Mouse (Mus musculus) Patski (cell line): ENCODE measurements around the gene Syne3. TPM values are rescaled to one million over a fixed set of nuclear protein-coding genes. Genes with fewer than 3 reads are reported as not detected.

Experiments
- ATAC-seq: fragments of 100-300 bp; one replicate; pipeline ENCODE4 v1.8.0; 2021
- CTCF ChIA-PET: fragments of 350-600 bp; sonication (Branson Sonifier 250); formaldehyde crosslinking; loops from one replicate; lab custom pipeline; 2022; ENCODE audit warnings: inconsistent platforms; lab: Charles Lee
- POLR2A ChIA-PET: fragments of 350-600 bp; sonication (Branson Sonifier 250); formaldehyde crosslinking; loops from one replicate; lab custom pipeline; 2022; ENCODE audit warnings: antibody characterized with exemption, inconsistent platforms; lab: Charles Lee
- DNase-seq: peaks from one replicate; pipeline ENCODE4 v3.0.0-alpha.2; 2011; ENCODE audit warnings: low read depth, low spot score
- H3K27me3 ChIP-seq: fragments of 371-371 bp; one replicate; pipeline ENCODE4 v1.5.1; 2021
- CTCF ChIP-seq: fragments of 100-300 bp; IDR thresholded peaks from one replicate; pipeline ENCODE4 v1.5.1; 2021
- in situ Hi-C: fragments of 300-500 bp; cut with MboI; formaldehyde crosslinking; loops from 3 replicates; pipeline ENCODE4 v1.11.1; 2018; ENCODE audit warnings: low pct_unique_long_range_greater_than_20kb, mixed read lengths
- polyA plus RNA-seq: library from polyadenylated mRNA; unstranded; gene quantifications from one replicate; pipeline ENCODE4 v1.2.3, GENCODE M21; 2021

Gene Syne3
- polyA plus RNA-seq, 1 experiment from 2014 or later, result 14.2 TPM

DNA sequence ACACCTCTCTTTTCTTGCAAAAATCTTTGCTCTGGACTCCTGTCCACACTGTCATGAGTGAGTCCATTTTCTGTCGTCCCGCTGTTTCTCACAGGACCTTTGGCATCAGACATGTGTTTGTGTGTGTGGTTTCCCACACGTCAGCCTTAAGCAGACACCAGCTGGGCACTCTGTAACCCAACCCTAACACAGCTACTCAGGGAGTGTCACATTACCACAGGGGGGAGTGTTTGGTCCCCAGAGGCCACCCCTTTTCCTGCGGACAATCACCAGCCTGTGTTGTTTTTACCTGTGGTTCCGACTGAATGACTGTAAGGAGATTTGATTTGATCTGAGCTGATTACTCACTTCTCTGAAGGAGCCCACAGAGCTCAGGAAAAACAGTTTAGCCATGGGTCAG, 105.5 kb downstream of the Syne3 start:
- no peaks in the 10 kb centered on the region for H3K27me3 ChIP-seq
- DNase-seq, result no peak
- ATAC-seq, result no peak
- ChIA-PET CTCF (no interaction called here), POLR2A (no interaction called here)
- TF ChIP-seq CTCF, result no peak
- in situ Hi-C loops, result loop anchor here (25.0 kb wide), 2 partner anchors 842 to 1217 kb away; partner anchors contain the start of genes Serpina16 and Serpina1f

DNA sequence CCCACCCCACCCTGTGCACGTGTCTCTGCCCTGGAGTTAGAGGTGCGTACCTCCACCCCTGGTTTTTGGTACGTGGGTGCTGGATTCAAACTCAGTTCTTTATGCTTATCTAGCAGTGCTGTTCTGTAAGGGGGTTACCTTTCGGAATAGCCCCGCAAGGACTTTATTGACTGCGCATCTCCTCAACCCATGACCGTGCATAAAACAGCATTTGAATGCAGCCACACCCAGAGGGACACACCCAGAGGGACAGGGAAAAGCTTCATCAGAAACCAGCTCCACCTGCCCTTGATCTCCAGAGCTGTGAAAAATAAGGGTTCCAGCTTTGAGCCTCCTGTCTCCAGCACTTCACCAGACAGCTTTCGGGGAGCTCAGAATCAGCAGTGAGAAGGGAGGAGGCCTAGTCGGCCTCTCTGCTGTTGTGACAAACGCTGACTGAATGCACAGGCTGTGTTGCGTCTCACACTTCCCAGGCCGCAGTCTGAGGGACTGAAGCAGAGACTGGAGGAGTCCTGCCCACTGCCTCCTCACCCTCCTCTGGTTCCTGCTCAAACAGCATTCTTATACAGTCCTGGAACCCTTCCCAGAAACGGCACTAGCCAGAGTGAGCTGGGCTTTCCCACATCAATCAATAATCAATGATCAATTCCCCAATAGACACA, 107.1 kb downstream of the Syne3 start:
- POLR2A ChIA-PET, result interaction anchor here (0.6 kb wide), 1 partner anchor 137 kb away, joined by 3 read pairs; no protein-coding TSS in a partner anchor
- DNase-seq, result no peak
- CTCF ChIA-PET, result no interaction called here
- TF ChIP-seq CTCF, result no peak
- in situ Hi-C loops, result loop anchor here (25.0 kb wide), 2 partner anchors 840 to 1215 kb away; partner anchors contain the start of genes Serpina16 and Serpina1f
- H3K27me3 ChIP-seq, result no peaks in the 10 kb centered on the region
- no peak for ATAC-seq

DNA sequence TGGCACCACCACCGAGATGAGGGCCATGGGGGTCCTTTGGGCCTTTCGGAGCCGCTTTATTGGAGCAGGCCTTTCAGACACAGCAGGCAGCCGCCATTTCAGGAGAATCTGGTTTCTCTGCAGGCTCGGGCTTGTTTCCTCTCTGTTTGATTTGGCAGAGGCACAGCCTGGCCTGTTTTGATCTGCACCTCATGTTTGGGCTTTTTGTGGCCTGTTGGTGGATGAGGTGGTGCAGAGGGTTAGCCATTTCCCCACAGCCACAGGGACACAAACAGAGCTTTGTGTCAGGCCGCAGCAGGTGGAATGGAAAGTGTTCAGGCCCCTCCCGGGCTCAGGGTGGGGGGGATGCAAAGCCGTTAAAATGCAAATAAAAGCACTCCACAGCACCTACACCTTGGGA, 108.3 kb downstream of the Syne3 start:
- in situ Hi-C loops, result loop anchor here (25.0 kb wide), 2 partner anchors 839 to 1214 kb away; partner anchors contain the start of genes Serpina16 and Serpina1f
- ChIA-PET POLR2A (no interaction called here), CTCF (interaction anchor here (0.9 to 3.7 kb wide), 2 partner anchors 9 to 38 kb away, joined by 3 to 14 read pairs; no protein-coding TSS in a partner anchor)
- no peak for TF ChIP-seq CTCF
- ATAC-seq (no peak), DNase-seq (no peak)
- H3K27me3 ChIP-seq, result no peaks in the 10 kb centered on the region

DNA sequence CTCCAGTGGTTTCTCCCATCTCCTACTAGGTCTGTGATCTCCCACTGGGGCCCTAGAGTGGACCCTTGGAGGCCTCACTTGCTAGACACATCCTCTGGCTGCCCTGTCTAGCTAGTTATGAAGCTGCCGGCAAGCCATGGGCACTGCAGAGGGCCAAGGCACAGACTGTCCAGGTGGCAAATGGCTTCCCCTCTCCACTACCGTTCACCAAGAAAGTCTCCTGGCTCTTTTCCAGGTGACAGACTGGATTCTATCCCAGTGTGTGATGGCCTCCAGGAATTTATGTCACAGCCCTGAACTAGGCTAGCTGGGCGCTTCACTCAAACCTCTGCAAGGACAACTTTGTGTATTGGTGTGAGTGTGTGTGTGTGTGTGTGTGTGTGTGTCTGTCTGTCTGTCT, 109.8 kb downstream of the Syne3 start:
- ChIA-PET CTCF (interaction anchor here (0.9 to 3.7 kb wide), 2 partner anchors 40 to 97 kb away, joined by 3 to 14 read pairs; no protein-coding TSS in a partner anchor), POLR2A (interaction anchor here (0.7 kb wide), 1 partner anchor 107 kb away, joined by 3 read pairs; no protein-coding TSS in a partner anchor)
- DNase-seq (no peak), ATAC-seq (no peak)
- in situ Hi-C loops, result loop anchor here (25.0 kb wide), 2 partner anchors 838 to 1213 kb away; partner anchors contain the start of genes Serpina16 and Serpina1f
- TF ChIP-seq CTCF, result no peak
- no peaks in the 10 kb centered on the region for H3K27me3 ChIP-seq

DNA sequence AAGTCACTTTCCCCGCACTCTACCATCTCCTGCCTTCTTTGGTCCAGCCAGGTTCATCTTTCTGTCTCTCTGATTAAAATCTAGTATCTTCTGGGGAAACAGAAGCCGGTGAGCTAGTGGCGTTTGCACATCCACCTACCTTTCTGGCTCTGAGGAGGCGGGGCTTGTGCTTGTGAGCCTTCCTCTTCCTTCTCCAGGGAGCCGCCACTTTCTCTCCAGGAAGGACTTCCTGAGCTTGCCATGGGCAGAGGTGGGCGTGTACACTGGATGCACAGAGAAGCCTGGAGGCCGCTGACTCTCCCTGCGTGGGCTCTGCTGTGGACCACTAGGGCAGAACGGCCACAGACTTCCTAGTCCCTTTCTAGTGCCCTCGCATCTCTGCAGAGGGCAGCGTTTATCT, 110.4 kb downstream of the Syne3 start:
- no peak for DNase-seq
- no peak for ATAC-seq
- CTCF ChIA-PET, result interaction anchor here (0.9 to 3.7 kb wide), 2 partner anchors 40 to 96 kb away, joined by 3 to 14 read pairs; no protein-coding TSS in a partner anchor
- TF ChIP-seq CTCF, result no peak
- POLR2A ChIA-PET, result interaction anchor here (1.7 kb wide), 1 partner anchor 36 kb away, joined by 4 read pairs; no protein-coding TSS in a partner anchor
- no peaks in the 10 kb centered on the region for H3K27me3 ChIP-seq
- in situ Hi-C loops, result no loop called here

DNA sequence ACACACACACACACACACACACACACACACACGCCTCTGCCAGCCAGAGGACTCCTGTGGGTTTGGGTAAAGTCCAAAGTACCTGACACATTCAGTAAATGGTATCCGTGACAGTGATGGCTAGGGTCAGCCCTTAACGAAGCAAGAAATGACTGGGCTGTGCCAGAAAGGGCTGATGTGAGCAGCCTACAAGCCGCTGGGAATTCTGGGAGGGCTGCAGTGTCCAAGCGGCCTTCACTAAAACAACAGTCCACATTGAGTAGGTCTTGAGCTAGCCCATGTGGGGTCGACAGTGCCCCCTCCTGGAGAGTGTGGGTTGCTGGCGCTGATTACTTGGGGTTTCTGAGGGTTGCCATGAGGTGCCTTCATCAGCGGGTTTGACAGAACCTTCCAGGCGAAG, 110.9 kb downstream of the Syne3 start:
- DNase-seq, result no peak
- POLR2A ChIA-PET, result interaction anchor here (1.7 kb wide), 1 partner anchor 35 kb away, joined by 4 read pairs; no protein-coding TSS in a partner anchor

DNA sequence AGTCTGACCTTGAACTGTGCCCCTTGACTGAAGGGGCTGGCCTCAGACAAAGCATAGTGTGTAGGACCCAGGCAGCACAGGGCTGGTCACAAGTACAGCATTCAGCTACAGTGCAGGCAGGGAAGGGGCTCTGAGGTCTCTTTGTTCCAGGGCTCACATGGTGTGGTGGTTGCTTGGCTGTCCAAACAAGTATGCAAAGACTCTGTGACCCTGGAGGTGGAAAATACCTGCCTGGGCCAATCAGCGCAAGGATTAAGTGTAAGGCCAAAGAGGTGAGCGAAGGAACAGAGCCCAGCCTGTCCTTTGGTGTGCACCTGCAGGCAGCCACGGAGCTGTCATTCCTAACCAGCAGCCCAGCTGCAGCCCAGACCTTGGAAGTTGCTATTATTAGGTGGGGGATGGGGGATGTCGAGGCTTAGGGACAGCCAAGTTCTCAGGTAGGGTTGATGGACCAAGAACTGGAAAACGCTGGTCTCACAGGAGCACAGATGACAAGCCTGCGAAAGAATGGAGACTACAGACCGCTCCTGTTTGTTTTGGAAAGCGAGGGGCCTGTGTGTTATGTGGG, 112.5 kb downstream of the Syne3 start:
- peak; percentile 93 for DNase-seq
- ATAC-seq, result peak; percentile 72
- H3K27me3 ChIP-seq, result no peaks in the 10 kb centered on the region
- in situ Hi-C loops, result no loop called here
- ChIA-PET CTCF (interaction anchor here (1.1 kb wide), 1 partner anchor 56 kb away, joined by 3 read pairs; no protein-coding TSS in a partner anchor), POLR2A (interaction anchor here (0.6 to 2.4 kb wide), 2 partner anchors 16 to 33 kb away, joined by 3 to 18 read pairs; partner anchors contain the start of gene Clmn)
- no peak for TF ChIP-seq CTCF

More for the DNA sequence above, 110.9 kb downstream of the Syne3 start:
- in situ Hi-C loops, result no loop called here
- no peaks in the 10 kb centered on the region for H3K27me3 ChIP-seq
- CTCF ChIA-PET, result interaction anchor here (3.7 kb wide), 1 partner anchor 41 kb away, joined by 14 read pairs; no protein-coding TSS in a partner anchor
- no peak for TF ChIP-seq CTCF
- ATAC-seq, result no peak

DNA sequence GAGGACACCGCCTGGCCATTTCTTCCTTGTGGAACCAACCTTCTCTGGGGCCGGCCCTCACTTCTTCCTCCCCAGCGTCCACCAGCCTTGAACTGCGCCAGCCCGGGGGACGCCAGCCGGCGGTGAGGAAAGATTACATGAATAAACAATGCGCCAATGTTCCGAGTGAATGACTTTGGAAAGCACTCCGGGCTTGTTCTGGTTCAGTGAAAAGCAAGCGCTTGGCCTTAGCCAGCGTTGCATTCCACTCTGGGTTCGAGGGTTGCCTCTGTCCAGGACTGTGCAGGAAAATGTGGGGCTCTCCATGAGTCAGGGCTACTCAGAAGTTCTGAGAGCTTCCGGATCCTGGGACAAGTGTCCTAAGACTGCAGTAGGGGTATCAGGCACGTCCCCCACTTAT, 113.0 kb downstream of the Syne3 start:
- no peaks in the 10 kb centered on the region for H3K27me3 ChIP-seq
- in situ Hi-C loops, result no loop called here
- no peak for TF ChIP-seq CTCF
- ATAC-seq (peak; percentile 88), DNase-seq (peak; percentile 91)
- POLR2A ChIA-PET, result interaction anchor here (0.6 to 2.4 kb wide), 2 partner anchors 17 to 33 kb away, joined by 3 to 18 read pairs; partner anchors contain the start of gene Clmn
- CTCF ChIA-PET, result interaction anchor here (1.1 kb wide), 1 partner anchor 57 kb away, joined by 3 read pairs; no protein-coding TSS in a partner anchor

DNA sequence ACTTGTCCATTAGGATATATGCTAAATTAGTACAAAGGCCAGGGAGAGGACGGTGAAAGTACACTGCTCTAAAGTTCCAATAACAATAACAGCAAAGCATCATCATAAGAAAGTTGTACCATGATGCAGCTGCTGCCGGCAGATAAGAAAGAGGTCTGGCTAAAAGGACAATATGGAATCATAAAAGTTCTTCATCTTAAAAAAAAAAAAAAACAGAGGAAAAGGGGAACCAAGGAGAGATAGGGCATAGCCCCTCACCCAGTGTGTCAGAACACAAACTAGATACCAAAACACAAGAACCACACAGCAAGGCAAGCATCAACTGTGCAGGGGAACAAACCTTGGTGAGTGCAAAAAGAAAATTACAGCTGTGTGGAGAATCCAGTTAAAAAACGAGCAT, 117.4 kb downstream of the Syne3 start:
- ChIA-PET CTCF (no interaction called here), POLR2A (no interaction called here)
- H3K27me3 ChIP-seq, result no peaks in the 10 kb centered on the region
- no peak for TF ChIP-seq CTCF
- DNase-seq, result no peak
- in situ Hi-C loops, result no loop called here
- no peak for ATAC-seq

DNA sequence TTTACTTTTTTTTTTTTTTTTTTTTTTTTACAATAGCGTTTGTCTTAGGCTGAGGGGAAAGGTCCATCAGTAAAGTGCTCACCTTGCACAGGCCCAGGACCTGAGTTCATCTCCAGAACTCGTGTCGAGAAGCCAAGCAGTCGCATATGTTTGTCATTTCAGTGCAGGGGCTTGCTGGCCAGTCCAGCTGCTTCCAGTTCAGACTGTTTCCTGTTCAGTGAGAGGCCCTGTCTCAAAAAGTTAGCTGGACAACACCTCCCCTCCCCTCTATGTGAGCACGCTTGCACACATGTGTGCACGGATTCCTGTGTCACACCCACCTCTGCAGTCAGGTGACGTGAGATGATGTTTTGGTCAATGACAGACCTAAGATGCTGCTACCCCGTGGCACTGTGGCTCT, 119.5 kb downstream of the Syne3 start:
- ATAC-seq (no peak), DNase-seq (no peak)
- CTCF ChIA-PET, result no interaction called here
- TF ChIP-seq CTCF, result no peak
- no peaks in the 10 kb centered on the region for H3K27me3 ChIP-seq
- in situ Hi-C loops, result no loop called here
- POLR2A ChIA-PET, result no interaction called here
